Mouse (Mus musculus) B cell, adult 62 days (primary cell): Measurements from ENCODE around the gene Cherp. TPM values are rescaled to one million over a fixed set of nuclear protein-coding genes. Genes with fewer than 3 reads are reported as not detected.

Source experiments
- total RNA-seq: library from RNA; stranded (reverse); gene quantifications from 4 replicates; pipeline ENCODE4 v1.2.4, GENCODE M21; 2023

Gene Cherp
- 117 to 132 TPM (median 126 TPM) in 4 replicates for total RNA-seq

DNA sequence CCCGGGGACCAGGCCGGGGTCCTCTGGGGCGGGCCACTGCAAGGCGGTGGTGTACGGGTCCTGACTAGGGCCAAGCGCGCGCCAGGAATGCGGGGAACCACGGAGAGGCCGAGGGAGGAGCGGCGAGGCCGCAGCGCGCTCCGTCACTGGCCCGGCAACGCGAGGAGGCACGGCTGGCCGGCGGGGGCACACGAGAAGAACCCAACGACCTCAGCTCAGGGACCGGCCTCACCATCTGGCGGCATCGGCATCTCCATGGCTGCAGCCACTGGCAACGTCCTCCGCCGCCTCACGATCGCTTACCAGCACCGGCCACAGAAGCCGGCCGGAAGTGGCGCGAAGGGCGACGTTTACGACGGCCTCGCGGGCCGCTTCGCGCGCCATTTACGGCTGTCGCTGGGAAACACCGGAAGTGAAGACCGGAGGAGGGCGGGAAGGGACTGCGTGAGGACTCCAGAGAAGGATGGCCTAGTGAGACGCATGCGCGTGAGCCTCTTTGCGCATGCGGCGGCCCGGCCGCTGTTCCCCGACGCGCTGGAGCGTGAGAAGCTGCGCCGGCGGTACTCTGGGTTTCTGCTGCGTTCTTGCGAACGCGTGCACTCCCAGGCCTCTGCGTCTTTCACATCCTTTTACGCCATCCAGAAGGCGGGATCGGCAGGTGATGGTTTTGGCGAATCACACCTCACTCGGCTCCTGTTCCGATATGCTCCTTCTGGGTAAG lies at the start of gene Cherp:
TSS of gene Cherp (minus strand) at position 401 of the 721 bp plus-strand sequence.

DNA sequence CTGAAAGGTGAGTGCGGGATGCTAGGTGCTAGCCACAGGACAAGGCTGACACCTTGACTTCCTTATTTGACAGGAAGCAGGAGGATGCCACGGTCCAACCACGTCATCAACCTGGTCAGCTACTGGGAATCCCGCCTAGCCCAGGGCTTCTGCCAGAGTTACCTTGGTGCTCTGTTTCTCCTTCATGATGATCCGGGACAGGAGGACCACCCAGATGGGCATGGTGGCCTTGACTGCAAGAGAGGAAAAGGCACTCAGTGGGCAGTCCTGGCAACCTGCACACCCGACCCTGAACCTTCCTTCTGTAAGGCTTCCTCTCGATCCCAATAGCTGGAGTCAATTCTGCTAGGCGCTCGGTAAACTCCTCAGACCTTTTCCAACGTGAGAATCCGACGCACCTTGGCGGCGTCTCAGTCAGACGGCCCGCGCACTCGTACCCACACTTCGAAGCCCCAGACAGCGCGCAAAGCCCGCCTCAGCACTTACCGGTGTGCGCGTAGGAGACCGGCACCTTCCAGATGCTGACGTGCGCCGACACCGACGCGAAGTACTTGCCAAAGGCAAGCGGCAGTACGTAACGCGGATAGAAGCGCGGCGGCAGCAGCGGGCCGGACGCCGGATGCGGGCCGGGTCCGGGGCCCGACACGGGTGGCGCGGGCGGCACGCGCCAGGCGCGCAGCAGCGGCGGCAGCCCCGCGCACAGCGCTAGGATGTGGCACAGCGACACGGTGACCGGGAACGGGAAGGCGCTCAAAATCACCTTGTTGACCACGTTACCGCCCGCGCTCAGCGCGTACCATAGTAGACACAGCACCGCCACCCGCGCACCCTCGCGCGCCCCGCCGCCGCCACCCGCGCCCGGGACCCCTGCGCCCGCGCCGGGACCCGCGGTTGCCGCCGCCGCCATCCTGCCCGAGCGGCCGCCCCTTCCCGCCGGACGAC lies 16.9 kb upstream of the Cherp start, which contains the start of gene Slc35e1:
TSS of gene Slc35e1 (minus strand) at position 935 of the 942 bp plus-strand sequence.

DNA sequence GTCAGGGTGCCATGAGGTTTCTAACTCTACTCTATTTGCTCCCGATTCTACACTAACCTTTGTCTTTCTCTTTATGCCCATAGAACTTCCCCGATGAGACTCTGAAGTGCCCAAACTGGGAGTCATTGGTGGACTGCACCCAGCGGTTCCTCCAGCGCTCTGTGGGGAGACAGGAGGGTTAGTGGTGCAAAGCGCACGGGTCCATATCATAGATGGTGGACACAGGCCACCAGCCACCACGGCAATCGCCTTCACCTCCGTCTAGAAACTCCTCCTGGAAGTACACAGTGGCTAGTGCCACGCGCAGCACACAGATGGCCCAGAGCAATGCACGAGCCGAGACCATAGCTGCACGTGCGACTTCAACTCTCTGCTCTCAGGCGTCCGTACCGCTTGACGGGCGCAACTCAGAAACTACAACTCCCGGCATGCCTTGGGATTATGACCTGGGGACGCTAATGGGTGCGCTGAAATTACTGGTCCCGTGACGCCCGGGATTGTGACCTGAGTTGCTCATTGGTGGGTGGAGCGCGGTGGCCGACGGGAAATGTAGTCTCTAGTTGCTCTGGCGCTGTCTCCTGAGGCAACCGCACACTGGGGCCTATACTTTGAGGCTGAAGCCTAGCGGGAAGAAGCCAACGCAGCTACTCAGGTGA lies 31.6 kb downstream of the Cherp start, which contains the start of the genes Calr3 and 1700030K09Rik:
TSS of gene Calr3 (minus strand) at position 533 of the 656 bp plus-strand sequence.
TSS of gene 1700030K09Rik (plus strand) at position 543 of the 656 bp plus-strand sequence.

DNA sequence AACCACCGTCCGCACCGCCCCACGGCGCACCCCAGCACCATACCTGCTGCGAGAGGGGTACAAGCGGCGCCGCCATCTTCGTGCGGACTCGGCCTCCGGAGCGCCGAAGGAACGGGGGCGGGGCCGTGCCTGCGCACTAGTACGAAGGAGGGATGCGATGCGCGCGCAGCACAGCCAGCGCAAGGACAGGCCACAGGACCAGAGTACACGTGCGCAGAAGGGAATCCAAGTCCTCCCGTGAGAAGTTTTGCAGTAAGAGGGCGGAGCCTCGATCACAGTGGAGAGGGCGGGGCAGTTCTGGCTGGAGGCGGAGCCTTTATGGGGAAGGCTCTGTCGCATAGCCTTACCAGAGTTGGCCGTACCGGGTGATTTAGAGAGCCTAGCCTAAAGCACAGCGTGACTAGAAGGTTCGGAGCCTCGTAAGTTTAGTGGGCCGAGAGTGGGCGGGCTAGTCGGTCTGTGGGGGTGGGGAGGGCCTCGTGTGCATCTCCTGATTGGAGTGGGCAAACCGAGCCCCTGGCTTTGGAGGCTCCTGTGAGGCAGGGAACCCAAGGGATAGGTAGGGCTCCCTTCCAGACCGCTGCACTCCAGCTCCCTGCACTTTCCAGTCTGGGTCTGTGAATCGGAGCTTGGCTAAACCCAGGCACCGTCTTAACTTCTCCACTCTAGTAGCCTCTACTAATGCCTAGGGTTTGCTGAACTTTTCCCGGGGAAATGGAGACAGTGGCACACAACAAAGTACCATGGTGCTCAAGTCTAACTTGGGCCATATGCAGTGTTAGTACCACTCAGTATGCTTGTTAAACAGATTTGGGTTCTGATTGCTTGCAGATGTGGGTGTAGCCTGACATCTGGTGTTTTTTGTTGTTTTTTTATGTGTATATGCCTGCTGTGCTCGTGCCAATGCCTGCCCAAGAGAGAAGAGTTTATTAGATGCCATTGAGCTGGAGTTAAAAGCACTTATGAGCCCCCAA lies 53.4 kb downstream of the Cherp start, which contains the start of gene Eps15l1:
TSS of gene Eps15l1 (minus strand) at position 99 of the 974 bp plus-strand sequence.

Other genes with a start within 250 kb of the Cherp start
- gene Ap1m1, start 235.2 kb downstream of the Cherp start, total RNA-seq, result 204 to 215 TPM (median 205 TPM) in 4 replicates
- gene Gm10282, start 170.0 kb downstream of the Cherp start, total RNA-seq, result 16.9 to 23.4 TPM (median 19.7 TPM) in 4 replicates
- gene Klf2, start 156.2 kb downstream of the Cherp start, total RNA-seq, result 3,412 to 4,213 TPM (median 3,752 TPM) in 4 replicates
- gene Eps15l1, start 53.8 kb downstream of the Cherp start, total RNA-seq, result 95.1 to 102 TPM (median 100 TPM) in 4 replicates
- 0.41 to 0.43 TPM (median 0.42 TPM) in 4 replicates for gene Calr3, start 31.4 kb downstream of the Cherp start, total RNA-seq
- 16.2 to 29.5 TPM (median 24.9 TPM) in 4 replicates for gene 1700030K09Rik, start 31.3 kb downstream of the Cherp start, total RNA-seq
- 68.3 to 73.8 TPM (median 71.4 TPM) in 4 replicates for gene Slc35e1, start 17.4 kb upstream of the Cherp start, total RNA-seq
- 20.1 to 21.5 TPM (median 21.1 TPM) in 4 replicates for gene Med26, start 73.0 kb upstream of the Cherp start, total RNA-seq
- gene Smim7, start 95.9 kb upstream of the Cherp start, total RNA-seq, result 156 to 187 TPM (median 175 TPM) in 4 replicates
- 0.73 to 2.3 TPM (median 0.99 TPM) in 4 replicates for gene Tmem38a, start 96.8 kb upstream of the Cherp start, total RNA-seq
- 0.09 TPM in 1 of 4 replicates, not detected in the others for gene Nwd1, start 171.5 kb upstream of the Cherp start, total RNA-seq
- 129 to 144 TPM (median 139 TPM) in 4 replicates for gene Sin3b, start 248.1 kb upstream of the Cherp start, total RNA-seq